Mouse (Mus musculus): ENCODE results near the gene Rusc2. TPM values are rescaled to one million over a fixed set of nuclear protein-coding genes. Genes with fewer than 3 reads are reported as not detected.
A peak's percentile ranks its signal among the peaks of the same experiment; 100 is the strongest.

Rusc2 gene
- total and polyA plus RNA-seq, 3 experiments, result 2.4 to 7.3 TPM; not detected in 1

DNA sequence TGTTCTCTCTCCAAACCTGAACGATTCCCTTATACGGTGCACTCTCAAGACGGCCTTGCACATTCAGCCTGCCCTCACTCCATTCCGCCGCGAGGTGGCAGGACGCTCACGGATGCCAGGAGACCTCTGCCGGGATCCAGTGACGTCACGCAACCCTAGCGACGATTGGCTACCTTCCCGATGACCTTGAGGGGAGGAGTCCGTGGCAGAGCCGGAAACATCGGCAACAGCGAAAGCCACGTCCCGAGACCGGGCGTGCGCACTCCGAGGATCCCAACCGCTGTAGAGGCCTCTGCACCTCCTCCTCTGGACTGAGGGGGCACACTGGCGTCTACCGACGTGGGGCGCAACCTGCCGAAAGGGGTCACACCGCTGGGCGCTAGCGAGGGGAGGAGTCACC lies 60.3 kb downstream of the Rusc2 start (continued):
- 0 out of 2 replicates have a peak, but pooled peaks have one; percentile 13 for TF ChIP-seq NELFE (IDR thresholded peaks at IDR 0.05; ENCODE audit: low read depth, low read length)
- TF ChIP-seq GABPA (IDR thresholded peaks at IDR 0.05; ENCODE audit: low read depth, low read length), result 0 out of 2 replicates have a peak, but pooled peaks have one; percentile 45
- peak; percentile 79 for TF ChIP-seq HCFC1 (IDR thresholded peaks at IDR 0.05; ENCODE audit: low read depth, low read length)
- peak in 1 of 2 experiments; percentile 58; a peak in 2 of 4 replicates for TF ChIP-seq POLR2A (IDR thresholded peaks at IDR 0.05; ENCODE audit: control insufficient read depth in 1 of 2, insufficient read depth in 1 of 2, low read depth in 1 of 2, low read length in 2 of 2, poor library complexity in 1 of 2)
- peak; percentile 84 for TF ChIP-seq ZC3H11A (IDR thresholded peaks at IDR 0.05; ENCODE audit: low read depth, low read length)

DNA sequence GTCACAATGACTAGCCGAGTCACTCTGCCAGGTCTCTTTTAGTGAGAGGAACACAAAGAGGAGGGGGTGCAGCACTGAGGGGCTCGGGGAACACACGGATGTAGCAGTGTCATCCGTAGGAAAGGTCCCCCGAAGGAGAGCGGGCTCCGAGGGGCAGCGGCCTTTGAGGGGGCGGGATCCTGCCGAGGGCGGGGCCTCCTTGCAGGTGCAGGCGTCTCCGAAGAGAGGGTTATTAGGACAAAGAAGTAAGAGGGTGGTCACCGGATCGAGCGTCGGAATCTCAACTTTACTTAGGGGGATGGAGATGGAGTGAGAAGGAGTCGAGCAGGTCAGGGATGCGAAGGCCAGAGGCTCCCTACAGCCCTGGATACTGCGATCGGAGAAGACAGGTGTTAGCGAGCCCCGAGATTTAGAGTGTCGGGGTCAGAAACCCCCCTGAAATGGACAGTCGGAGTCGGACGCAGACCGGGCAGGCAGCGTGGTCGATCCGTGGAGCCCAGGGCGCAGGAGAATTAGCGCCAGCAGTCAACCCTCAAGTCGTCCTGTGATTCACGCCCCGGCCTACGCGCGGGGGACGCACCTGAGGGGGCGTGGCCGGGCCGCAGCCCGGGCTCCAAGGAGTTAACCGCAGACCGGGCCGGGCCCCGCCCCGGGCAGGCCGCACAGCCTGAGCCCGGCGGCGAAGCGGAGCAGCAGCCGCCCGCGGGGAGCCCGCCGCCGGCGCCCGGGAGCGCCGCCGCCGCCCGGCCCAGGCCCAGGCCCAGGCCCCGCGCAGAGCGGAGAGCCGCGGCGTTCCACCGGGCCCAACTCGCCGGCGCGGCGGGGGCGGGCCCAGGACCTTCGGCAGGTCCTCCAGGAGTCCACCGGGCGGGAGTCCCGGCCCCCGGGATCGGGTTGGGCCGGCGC lies 60.9 kb downstream of the Rusc2 start:
- Histone ChIP-seq H3K9me3 (replicated peaks; ENCODE audit: insufficient read depth, low read length) (no peaks in the 10 kb centered on the region), H3K27ac (ENCODE audit: control insufficient read depth, low read depth, low read length) (peak overlapping the region; percentile 30), H3K9ac (ENCODE audit: control insufficient read depth, low read depth, low read length, poor library complexity, severe bottlenecking) (peak overlapping the region; percentile 87), H3K36me3 (ENCODE audit: control insufficient read depth in 1 of 2, insufficient read depth in 2 of 2, low read length in 2 of 2) (no peaks in the 10 kb centered on the region), H3K4me1 (ENCODE audit: control insufficient read depth in 1 of 2, insufficient read depth in 2 of 2, low read length in 2 of 2) (peaks cover 0 to 1% of the 10 kb centered on the region in 2 experiments; a peak in 2 of 4 replicates), H3K79me2 (ENCODE audit: control insufficient read depth, insufficient read depth, low read length, poor library complexity) (peaks cover 3% of the 10 kb centered on the region; the same call in 1 of the 2 replicates), H3K27me3 (ENCODE audit: control insufficient read depth in 1 of 2, insufficient read depth in 2 of 2, low read length in 2 of 2) (no peaks in the 10 kb centered on the region), H3K4me3 (ENCODE audit: control insufficient read depth in 1 of 2, insufficient read depth in 1 of 2, low read depth in 2 of 2, low read length in 2 of 2) (peak overlapping the region; percentile 78 to 97)
- peak; percentile 22; the same call in 1 of the 2 replicates for TF ChIP-seq NELFE (IDR thresholded peaks at IDR 0.05; ENCODE audit: low read depth, low read length)
- TF ChIP-seq KAT2A (conservative IDR thresholded peaks at IDR 0.05; ENCODE audit: low read depth, low read length), result no peak
- peak; percentile 39; the same call in 1 of the 2 replicates for TF ChIP-seq HCFC1 (IDR thresholded peaks at IDR 0.05; ENCODE audit: low read depth, low read length)
- no peak for TF ChIP-seq CTCF (IDR thresholded peaks at IDR 0.05 in 2 of 3, conservative IDR thresholded peaks at IDR 0.05 in 1 of 3; ENCODE audit: control insufficient read depth in 1 of 3, insufficient read depth in 1 of 3, low read depth in 2 of 3, low read length in 3 of 3, poor library complexity in 1 of 3, severe bottlenecking in 1 of 3)
- peak; percentile 16; the same call in 1 of the 2 replicates for TF ChIP-seq SIN3A (IDR thresholded peaks at IDR 0.05; ENCODE audit: low read length)
- TF ChIP-seq MXI1 (IDR thresholded peaks at IDR 0.05; ENCODE audit: low read depth, low read length), result peak; percentile 3; the same call in 1 of the 2 replicates
- 0 out of 4 replicates have a peak, but pooled peaks of 1 of the 2 experiments have one; percentile 10 for TF ChIP-seq EP300 (IDR thresholded peaks at IDR 0.05; ENCODE audit: low read depth in 1 of 2, low read length in 2 of 2)
- peak; percentile 25; the same call in 1 of the 2 replicates for TF ChIP-seq TCF12 (IDR thresholded peaks at IDR 0.05; ENCODE audit: low read depth, low read length)
- no peak for TF ChIP-seq MAX (IDR thresholded peaks at IDR 0.05; ENCODE audit: low read length)
- no peak for TF ChIP-seq TBP (IDR thresholded peaks at IDR 0.05; ENCODE audit: low read depth, low read length)
- DNase-seq (ENCODE audit: low read depth, low spot score), result peak; percentile 83

DNA sequence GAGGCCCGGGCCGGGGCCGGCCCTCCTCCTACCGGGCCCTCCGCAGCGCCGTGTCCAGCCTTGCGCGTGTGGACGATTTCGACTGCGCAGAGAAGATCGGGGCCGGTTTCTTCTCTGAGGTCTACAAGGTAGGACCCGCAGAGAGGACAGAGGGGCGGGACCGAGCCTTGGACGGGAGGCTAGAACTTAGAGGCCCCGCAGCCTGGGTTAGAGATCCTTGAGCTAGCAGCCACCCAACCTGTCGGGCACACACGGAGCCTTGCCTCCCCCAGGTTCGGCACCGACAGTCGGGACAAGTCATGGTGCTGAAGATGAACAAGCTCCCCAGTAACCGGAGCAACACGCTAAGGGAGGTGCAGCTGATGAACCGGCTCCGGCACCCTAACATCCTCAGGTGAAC lies 61.7 kb downstream of the Rusc2 start:
- peak overlapping the region; percentile 87 for H3K9ac ChIP-seq (ENCODE audit: control insufficient read depth, low read depth, low read length, poor library complexity, severe bottlenecking)
- H3K4me3 ChIP-seq (ENCODE audit: control insufficient read depth in 1 of 2, insufficient read depth in 1 of 2, low read depth in 2 of 2, low read length in 2 of 2), result peak overlapping the region; percentile 78 to 97
- H3K4me1 ChIP-seq (ENCODE audit: control insufficient read depth in 1 of 2, insufficient read depth in 2 of 2, low read length in 2 of 2), result peaks cover 0 to 1% of the 10 kb centered on the region in 2 experiments; a peak in 2 of 4 replicates
- peaks cover 3% of the 10 kb centered on the region; the same call in 1 of the 2 replicates for H3K79me2 ChIP-seq (ENCODE audit: control insufficient read depth, insufficient read depth, low read length, poor library complexity)
- H3K9me3 ChIP-seq (replicated peaks; ENCODE audit: insufficient read depth, low read length), result no peaks in the 10 kb centered on the region
- H3K36me3 ChIP-seq (ENCODE audit: control insufficient read depth in 1 of 2, insufficient read depth in 2 of 2, low read length in 2 of 2), result no peaks in the 10 kb centered on the region
- DNase-seq (ENCODE audit: low read depth, low spot score), result peak; percentile 51
- no peak overlapping the region for H3K27ac ChIP-seq (ENCODE audit: control insufficient read depth, low read depth, low read length)
- H3K27me3 ChIP-seq (ENCODE audit: control insufficient read depth in 1 of 2, insufficient read depth in 2 of 2, low read length in 2 of 2), result no peaks in the 10 kb centered on the region
- TF ChIP-seq BHLHE40 (IDR thresholded peaks at IDR 0.05; ENCODE audit: borderline replicate concordance, low read depth, low read length), result no peak
- TF ChIP-seq NRF1 (IDR thresholded peaks at IDR 0.05; ENCODE audit: insufficient read depth, low read depth, low read length, poor library complexity, severe bottlenecking), result peak; percentile 32; the same call in 1 of the 2 replicates
- TF ChIP-seq MYB (IDR thresholded peaks at IDR 0.05; ENCODE audit: low read depth, low read length), result no peak

Data from MEL (cell line).